Mouse (Mus musculus): Measurements from ENCODE around the gene Dmtf1. TPM values are rescaled to one million over a fixed set of nuclear protein-coding genes. Genes with fewer than 3 reads are reported as not detected.
"Not testable (repeated sequence)": the region's sequence is repeated elsewhere in the genome, so short reads cannot be mapped to it uniquely, and the experiment has no call there.

Dmtf1 gene
- 58.2 and 60.1 TPM in 2 replicates for polyA plus RNA-seq (2016; fragmentation: Nextera tagmentation; extraction: Ambion mirVana)

DNA sequence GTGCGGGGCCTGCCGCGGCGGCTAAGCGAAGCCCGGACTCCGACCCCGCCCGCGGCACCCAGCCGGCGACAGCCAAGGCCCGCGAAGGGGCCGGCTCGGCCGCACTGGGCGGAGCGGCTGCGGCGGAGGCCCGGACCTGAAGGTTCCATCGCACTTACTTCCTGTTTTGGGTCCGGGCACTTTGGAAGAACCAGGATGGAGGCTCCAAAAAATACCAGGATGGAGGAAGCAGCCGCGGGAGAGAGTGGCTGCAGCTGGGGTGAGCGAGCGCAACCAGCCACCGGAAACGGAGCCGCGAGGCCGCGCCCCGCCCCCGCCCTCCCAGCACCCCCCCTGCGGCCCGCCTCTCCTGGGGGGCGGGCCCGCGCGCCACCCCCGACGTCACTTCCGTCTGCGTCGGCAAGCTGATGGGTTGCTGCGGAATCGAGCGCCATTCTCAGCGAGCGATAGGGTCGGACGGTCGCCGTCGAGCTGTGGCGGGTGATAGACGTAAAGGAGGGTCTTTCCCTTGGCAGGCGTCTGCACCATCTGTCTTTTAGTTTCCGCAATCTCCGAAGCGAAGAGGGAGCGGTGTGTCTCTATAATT is at the start of gene Dmtf1:
Dmtf1 (minus strand) TSS at position 321 of the 586 bp plus-strand sequence.
- Histone ChIP-seq H3K36me3 (peaks cover 14% of the 10 kb centered on the region), H3K27ac (replicated peaks) (peak within 1 kb of the TSS; percentile 99), H3K4me1 (peaks cover 19% of the 10 kb centered on the region), H3K9me3 (replicated peaks) (no peaks in the 10 kb centered on the region), H3K27me3 (ENCODE audit: low read depth, poor library complexity, severe bottlenecking) (no peaks in the 10 kb centered on the region), H3K4me3 (peak within 1 kb of the TSS; percentile 96)
- peak; percentile 94 for DNase-seq (ENCODE audit: low spot score)
- WGBS = 0% methylated on average over 64 of the region's 64 CpGs

DNA sequence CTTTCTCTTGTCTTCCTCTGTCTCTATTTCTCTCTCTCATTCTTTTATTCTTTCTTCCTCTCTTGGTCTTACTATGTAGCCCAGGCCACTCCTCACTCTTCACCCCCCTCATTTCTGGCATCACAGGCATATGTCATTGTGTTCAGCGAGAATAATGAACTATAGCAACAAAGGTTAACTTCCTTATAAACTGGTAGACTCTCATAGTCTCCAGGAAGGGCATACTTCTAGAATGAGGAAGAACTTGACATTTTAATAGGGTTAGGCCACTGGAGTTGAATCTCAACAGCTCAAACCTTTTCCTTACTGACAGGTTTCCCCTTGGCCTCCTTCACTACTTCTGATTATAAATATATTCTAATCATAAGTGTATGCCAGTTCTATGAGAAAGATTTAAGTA is 24.9 kb upstream of the Dmtf1 start:
- 92% methylated on average over 1 of the region's 1 CpGs for WGBS

DNA sequence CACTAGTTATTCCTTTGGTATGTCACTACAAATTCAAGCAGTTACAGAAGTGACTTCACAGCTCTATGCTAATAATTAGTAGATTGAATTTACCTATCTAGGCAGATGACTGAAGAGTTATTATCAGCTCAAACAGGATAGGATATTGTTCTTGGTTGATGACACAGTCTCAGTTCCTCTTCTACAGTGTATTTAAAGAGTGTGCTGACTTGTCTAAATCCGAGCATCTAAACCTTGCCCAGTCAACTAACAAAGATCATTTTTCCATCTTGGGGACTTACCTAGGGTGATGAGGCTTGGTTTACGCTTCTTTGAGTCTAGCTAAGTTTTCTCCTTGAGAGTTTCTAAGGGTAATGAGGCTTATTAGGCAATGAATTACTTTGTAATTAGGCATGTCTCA is 11.7 kb upstream of the Dmtf1 start:
- WGBS = 83% methylated on average over 2 of the region's 2 CpGs
- no peak for DNase-seq (ENCODE audit: low spot score)
- no peaks in the 10 kb centered on the region for H3K4me1 ChIP-seq
- H3K36me3 ChIP-seq = no peaks in the 10 kb centered on the region
- no peak overlapping the region for H3K27ac ChIP-seq (replicated peaks)
- no peak overlapping the region for H3K4me3 ChIP-seq
- H3K9me3 ChIP-seq (replicated peaks) = no peaks in the 10 kb centered on the region
- no peaks in the 10 kb centered on the region for H3K27me3 ChIP-seq (ENCODE audit: low read depth, poor library complexity, severe bottlenecking)

More for the DNA sequence above, 24.9 kb upstream of the Dmtf1 start:
- no peaks in the 10 kb centered on the region for H3K9me3 ChIP-seq (replicated peaks)
- no peaks in the 10 kb centered on the region for H3K36me3 ChIP-seq
- H3K4me1 ChIP-seq = no peaks in the 10 kb centered on the region
- no peak overlapping the region for H3K27ac ChIP-seq (replicated peaks)
- no peaks in the 10 kb centered on the region for H3K27me3 ChIP-seq (ENCODE audit: low read depth, poor library complexity, severe bottlenecking)
- DNase-seq (ENCODE audit: low spot score) = no peak
- no peak overlapping the region for H3K4me3 ChIP-seq

DNA sequence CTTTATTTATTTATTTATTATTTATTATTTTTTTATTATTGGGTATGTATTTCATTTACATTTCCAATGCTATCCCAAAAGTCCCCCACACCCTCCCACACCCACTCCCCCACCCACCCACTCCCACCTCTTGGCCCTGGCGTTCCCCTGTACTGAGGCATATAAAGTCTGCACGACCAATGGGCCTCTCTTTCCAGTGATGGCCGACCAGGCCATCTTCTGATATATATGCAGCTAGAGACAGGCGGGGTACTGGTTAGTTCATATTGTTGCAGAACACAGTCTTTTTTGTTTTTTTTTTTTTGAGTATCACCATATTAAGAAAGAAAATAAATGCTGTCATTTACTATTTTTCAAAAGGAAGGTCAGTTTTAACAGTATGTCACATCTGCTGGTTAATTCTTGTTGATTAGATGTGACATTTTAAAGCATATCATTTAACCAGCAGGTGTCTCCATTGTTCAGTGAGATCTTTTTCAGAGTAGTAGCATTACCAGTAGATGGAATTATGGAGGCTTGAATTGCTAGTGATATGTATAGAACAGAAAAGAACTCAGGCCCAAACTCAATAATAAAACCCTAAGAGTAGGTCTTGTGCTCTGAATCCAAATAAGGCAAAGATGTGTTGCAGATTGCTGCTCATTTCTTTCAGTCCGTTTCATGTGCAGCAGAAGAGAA is 7.9 kb upstream of the Dmtf1 start:
- H3K4me1 ChIP-seq; H3K9me3 ChIP-seq (replicated peaks); H3K36me3 ChIP-seq; H3K4me3 ChIP-seq; H3K27ac ChIP-seq (replicated peaks); H3K27me3 ChIP-seq (ENCODE audit: low read depth, poor library complexity, severe bottlenecking); DNase-seq (ENCODE audit: low spot score): not testable (repeated sequence)
- WGBS = 92% methylated on average over 5 of the region's 5 CpGs

DNA sequence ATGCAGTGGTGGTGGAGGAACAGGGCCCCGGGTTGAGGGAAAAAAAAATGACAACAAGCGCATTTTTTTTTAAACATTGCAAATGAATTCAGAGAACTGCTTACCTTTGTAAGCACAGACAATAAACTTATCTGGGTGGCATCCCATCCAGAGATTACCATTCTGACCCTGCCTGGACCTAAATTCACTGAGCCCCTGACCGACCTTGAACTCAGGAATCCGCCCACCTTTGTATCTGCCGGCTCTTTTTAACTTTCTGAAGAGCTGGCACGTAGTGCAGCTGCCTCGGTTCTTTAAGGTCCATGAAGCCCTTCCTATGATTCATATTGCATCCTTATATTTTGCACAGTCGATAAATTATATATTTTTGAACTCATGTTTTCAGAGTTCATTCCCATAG is 4.8 kb upstream of the Dmtf1 start:
- Histone ChIP-seq H3K4me1 (peaks cover 5% of the 10 kb centered on the region), H3K27ac (replicated peaks) (no peak overlapping the region), H3K4me3 (no peak overlapping the region), H3K36me3 (no peaks in the 10 kb centered on the region), H3K9me3 (replicated peaks) (no peaks in the 10 kb centered on the region), H3K27me3 (ENCODE audit: low read depth, poor library complexity, severe bottlenecking) (no peaks in the 10 kb centered on the region)
- DNase-seq (ENCODE audit: low spot score) = no peak
- 81% methylated on average over 8 of the region's 8 CpGs for WGBS

DNA sequence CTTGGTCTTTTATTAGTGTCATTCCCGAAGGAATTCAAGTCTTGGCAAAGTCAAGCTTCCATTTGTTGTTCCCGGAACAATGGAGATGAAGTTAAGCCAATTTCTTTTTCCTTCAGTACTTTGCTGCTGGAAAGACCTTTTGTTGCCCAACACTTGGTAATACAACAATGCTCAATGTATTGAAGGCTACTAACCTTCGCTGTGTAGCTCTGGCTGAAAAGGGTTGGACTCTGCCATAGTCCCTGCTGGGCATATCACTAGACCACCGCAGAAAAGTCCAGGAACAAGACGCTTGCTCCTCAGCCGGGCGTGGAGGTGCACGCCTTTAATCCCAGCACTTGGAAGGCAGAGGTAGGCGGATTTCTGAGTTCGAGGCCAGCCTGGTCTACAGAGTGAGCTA is 3.6 kb upstream of the Dmtf1 start:
- not testable (repeated sequence) for H3K27me3 ChIP-seq (ENCODE audit: low read depth, poor library complexity, severe bottlenecking); DNase-seq (ENCODE audit: low spot score); H3K27ac ChIP-seq (replicated peaks); H3K4me3 ChIP-seq; H3K36me3 ChIP-seq; H3K4me1 ChIP-seq; H3K9me3 ChIP-seq (replicated peaks)
- 84% methylated on average over 10 of the region's 10 CpGs for WGBS

DNA sequence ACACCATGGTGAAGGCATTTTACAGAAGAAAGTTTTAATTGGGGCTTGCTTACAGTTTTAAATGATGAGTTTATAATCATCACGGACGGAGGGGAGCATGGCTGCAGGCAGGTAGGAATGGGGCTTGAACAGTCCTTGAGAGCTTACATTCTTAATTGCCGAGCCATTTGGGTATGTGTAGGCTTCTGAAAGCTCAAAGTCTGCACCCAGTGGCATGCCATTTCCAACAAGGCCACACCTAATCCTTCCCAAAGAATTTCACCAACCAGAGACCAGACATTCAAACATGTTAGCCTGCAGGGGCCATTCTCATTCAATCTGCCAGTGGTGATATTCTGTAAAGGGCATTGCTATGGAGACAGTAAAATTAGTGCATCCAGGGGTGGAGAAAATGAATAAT is 1.8 kb upstream of the Dmtf1 start:
- Histone ChIP-seq H3K9me3 (replicated peaks) (no peaks in the 10 kb centered on the region), H3K4me1 (peaks cover 12% of the 10 kb centered on the region), H3K27ac (replicated peaks) (no peak overlapping the region), H3K4me3 (no peak overlapping the region), H3K27me3 (ENCODE audit: low read depth, poor library complexity, severe bottlenecking) (no peaks in the 10 kb centered on the region), H3K36me3 (peaks cover 5% of the 10 kb centered on the region; the same call in 1 of the 2 replicates)
- 89% methylated on average over 3 of the region's 3 CpGs for WGBS
- DNase-seq (ENCODE audit: low spot score) = no peak

DNA sequence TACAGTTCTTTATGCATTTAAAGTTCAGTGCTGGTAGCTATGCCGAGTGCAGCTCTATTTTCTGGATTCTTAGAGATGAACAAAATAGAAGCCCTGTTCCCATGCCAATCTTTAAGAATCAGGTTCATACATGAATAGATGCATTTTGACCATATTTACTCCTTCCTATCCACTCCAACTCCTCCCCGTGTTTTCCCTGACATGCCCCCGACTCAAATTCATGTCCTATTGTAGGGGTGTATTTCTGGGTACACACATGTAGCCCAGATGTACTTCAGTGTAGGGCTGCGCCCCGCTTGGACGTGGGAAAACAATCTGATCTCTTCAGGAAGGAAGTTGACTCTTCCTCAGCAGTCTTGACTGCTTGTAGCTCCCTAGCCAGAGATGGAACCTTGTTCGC is 512 bp upstream of the Dmtf1 start:
- peak overlapping the region; percentile 99 for H3K27ac ChIP-seq (replicated peaks)
- peak; percentile 36 for DNase-seq (ENCODE audit: low spot score)
- WGBS = 22% methylated on average over 7 of the region's 7 CpGs
- peak overlapping the region; percentile 96 for H3K4me3 ChIP-seq
- H3K27me3 ChIP-seq (ENCODE audit: low read depth, poor library complexity, severe bottlenecking) = no peaks in the 10 kb centered on the region
- H3K4me1 ChIP-seq = peaks cover 15% of the 10 kb centered on the region
- peaks cover 9% of the 10 kb centered on the region for H3K36me3 ChIP-seq
- no peaks in the 10 kb centered on the region for H3K9me3 ChIP-seq (replicated peaks)

DNA sequence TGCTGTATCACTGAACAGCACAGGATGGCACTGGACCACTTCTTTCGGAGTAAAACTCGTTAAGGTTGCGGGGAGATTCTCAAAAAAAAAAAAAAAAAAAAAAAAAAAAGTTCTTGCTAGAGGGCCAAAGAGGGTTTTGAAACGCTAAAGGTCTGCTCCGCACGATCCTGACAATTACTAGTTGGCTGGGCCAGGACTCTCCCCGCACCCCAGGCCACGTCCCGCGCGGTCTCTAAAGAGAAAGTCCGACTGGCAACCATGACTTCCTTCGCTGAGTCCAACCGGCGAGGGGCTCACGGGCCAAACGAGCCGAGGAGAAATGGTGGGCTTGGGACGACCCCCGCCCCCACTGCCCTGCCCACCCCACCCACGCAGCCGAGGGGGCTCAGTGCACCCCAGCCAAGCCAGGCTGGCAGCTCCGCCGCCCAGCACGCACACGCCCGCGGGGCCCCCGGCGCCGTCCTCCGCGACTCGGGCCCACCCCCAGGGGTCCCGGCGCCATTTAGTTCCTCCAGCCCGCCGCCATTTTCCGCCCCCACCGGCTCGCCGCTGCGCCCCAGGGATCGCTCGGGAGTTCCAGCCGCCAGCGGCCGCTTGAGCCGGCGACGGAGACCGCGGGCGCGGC is 633 bp downstream of the Dmtf1 start:
- DNase-seq (ENCODE audit: low spot score) = peak; percentile 78
- peaks cover 14% of the 10 kb centered on the region for H3K36me3 ChIP-seq
- H3K4me1 ChIP-seq = peaks cover 19% of the 10 kb centered on the region
- H3K27me3 ChIP-seq (ENCODE audit: low read depth, poor library complexity, severe bottlenecking) = no peaks in the 10 kb centered on the region
- H3K9me3 ChIP-seq (replicated peaks) = no peaks in the 10 kb centered on the region
- WGBS = under 1% methylated on average over 55 of the region's 55 CpGs
- peak overlapping the region; percentile 96 for H3K4me3 ChIP-seq
- peak overlapping the region; percentile 99 for H3K27ac ChIP-seq (replicated peaks)

DNA sequence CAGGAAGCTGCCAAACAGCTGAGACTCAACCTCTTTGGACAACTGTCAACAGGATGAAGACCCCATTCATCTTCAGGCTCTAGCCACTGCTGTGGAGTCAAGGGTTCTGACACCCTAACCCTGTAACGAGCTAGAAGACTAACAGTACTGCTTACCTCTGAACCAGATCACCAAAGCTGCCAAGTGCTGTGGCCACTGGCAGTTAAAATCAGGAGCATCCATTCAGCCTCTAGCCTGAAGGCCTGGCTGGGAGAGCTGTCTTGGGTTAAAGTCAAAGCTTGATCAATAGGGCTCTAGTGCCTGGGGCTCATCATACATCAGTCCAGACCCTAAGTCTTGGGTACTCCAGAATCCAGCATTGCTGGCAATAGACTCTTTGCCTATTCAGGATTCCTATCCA is 4.2 kb downstream of the Dmtf1 start:
- H3K4me1 ChIP-seq = peaks cover 16% of the 10 kb centered on the region
- H3K9me3 ChIP-seq (replicated peaks) = no peaks in the 10 kb centered on the region
- no peak overlapping the region for H3K27ac ChIP-seq (replicated peaks)
- no peak overlapping the region for H3K4me3 ChIP-seq
- DNase-seq (ENCODE audit: low spot score) = no peak
- WGBS = 88% methylated on average over 1 of the region's 1 CpGs
- H3K27me3 ChIP-seq (ENCODE audit: low read depth, poor library complexity, severe bottlenecking) = no peaks in the 10 kb centered on the region
- peaks cover 33% of the 10 kb centered on the region for H3K36me3 ChIP-seq

DNA sequence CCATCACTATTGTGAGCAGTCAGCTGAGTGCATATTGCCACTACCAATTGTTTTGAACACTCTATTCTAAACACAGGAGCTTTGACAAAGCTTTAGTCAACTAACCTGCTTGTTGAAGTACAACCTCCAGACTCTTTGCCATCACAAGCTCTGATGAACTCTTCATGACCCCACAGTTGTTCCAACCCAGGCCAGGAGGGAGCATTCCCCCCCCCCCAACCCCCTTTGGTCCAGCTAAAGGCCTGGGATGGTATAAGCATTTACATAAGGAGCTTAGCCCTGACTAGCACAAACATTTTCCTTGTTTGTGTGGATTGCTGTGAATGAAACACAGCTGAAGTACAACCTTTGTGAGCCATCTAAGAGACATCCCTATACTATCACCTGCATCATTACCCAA is 4.8 kb downstream of the Dmtf1 start:
- no peak overlapping the region for H3K4me3 ChIP-seq
- no peak for DNase-seq (ENCODE audit: low spot score)
- no peaks in the 10 kb centered on the region for H3K9me3 ChIP-seq (replicated peaks)
- H3K4me1 ChIP-seq = peaks cover 14% of the 10 kb centered on the region
- peaks cover 39% of the 10 kb centered on the region for H3K36me3 ChIP-seq
- no peaks in the 10 kb centered on the region for H3K27me3 ChIP-seq (ENCODE audit: low read depth, poor library complexity, severe bottlenecking)
- H3K27ac ChIP-seq (replicated peaks) = no peak overlapping the region

DNA sequence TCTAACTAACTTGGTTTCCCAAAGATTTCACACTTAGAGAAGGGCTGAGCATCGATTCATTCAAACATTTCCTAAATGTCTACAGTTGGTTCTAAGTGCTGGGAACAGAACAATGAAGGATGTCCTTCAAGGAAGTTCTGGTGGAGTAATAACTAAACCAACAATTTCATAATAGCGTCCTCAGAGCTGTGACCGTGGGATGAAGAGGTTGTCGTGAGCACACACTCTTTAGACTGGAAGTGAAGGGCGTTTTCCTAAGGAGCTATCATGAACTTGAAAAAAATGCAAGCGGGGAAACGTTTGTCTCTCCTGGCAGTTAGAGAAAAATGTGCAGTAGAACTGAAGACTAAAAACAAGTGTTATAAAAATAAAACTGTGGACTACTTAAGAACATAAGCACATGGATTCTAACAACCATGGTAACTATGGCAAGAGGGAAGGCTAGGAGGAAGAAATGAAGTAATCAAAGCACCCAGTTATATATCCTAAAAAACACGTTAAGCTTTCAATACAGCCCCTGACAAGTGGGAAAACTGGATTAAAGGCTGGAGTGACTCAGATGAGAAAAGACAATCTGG is 12.2 kb downstream of the Dmtf1 start:
- H3K27me3 ChIP-seq (ENCODE audit: low read depth, poor library complexity, severe bottlenecking) = no peaks in the 10 kb centered on the region
- H3K36me3 ChIP-seq = peaks cover 86% of the 10 kb centered on the region
- H3K27ac ChIP-seq (replicated peaks) = no peak overlapping the region
- H3K4me3 ChIP-seq = no peak overlapping the region
- 93% methylated on average over 8 of the region's 8 CpGs for WGBS
- H3K4me1 ChIP-seq = no peaks in the 10 kb centered on the region
- no peak for DNase-seq (ENCODE audit: low spot score)
- H3K9me3 ChIP-seq (replicated peaks) = no peaks in the 10 kb centered on the region

DNA sequence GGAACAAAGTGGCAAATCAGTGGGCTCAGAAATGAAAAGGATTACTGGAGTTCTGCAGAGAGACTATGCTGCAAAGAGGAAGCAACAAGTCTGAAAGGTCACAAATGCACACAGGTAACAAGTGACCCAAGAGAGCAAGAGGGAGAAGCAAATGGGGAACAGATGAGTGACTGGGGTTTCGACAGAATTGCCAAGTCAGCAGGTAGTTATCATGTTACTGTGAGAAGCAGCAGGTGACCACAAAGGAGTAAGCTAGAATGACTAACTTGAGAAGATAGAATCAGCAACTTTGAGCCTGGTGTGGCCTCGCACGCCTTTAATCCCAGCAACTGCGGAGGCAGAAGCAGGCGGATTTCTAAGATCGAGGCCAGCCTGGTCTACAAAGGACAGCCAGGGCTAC is 19.2 kb downstream of the Dmtf1 start:
- Histone ChIP-seq H3K9me3 (replicated peaks) (no peaks in the 10 kb centered on the region), H3K4me1 (no peaks in the 10 kb centered on the region), H3K4me3 (no peak overlapping the region), H3K27ac (replicated peaks) (no peak overlapping the region), H3K36me3 (peaks cover 88% of the 10 kb centered on the region), H3K27me3 (ENCODE audit: low read depth, poor library complexity, severe bottlenecking) (no peaks in the 10 kb centered on the region)
- 92% methylated on average over 6 of the region's 6 CpGs for WGBS
- DNase-seq (ENCODE audit: low spot score) = no peak

Data from midbrain, embryonic 10.5 days (tissue).